Mouse (Mus musculus) thymus, adult 2 months (tissue): ENCODE results near the gene B3gntl1.

Experiments used
- CTCF ChIP-seq: fragments of 200-500 bp; IDR thresholded peaks from 2 replicates; pipeline ENCODE4 v1.5.1; 2012; ENCODE audit warnings: mild to moderate bottlenecking, control low read depth, low read length, moderate library complexity, borderline replicate concordance; ENCODE audit not compliant: control insufficient read depth, poor library complexity, insufficient read depth; ENCODE audit errors: extremely low read depth
- POLR2A ChIP-seq: fragments of 200-500 bp; IDR thresholded peaks from 2 replicates; pipeline ENCODE4 v1.6.1; 2012; ENCODE audit warnings: mild to moderate bottlenecking, low read length, control low read depth, moderate library complexity; ENCODE audit not compliant: control insufficient read depth, poor library complexity, insufficient read depth; ENCODE audit errors: extremely low read depth

GRCm38 (mm10) chr11:121597254-121597653 lies 75.7 kb downstream of the B3gntl1 start:
- TF ChIP-seq POLR2A (no peak), CTCF (no peak)
